Mouse (Mus musculus) layer of hippocampus, adult 2 months (tissue): Measurements from ENCODE around the gene Necab3. TPM values are rescaled to one million over a fixed set of nuclear protein-coding genes. Genes with fewer than 3 reads are reported as not detected.

Experiments used
- DNase-seq, 2 experiments: peaks; one replicate each; pipeline ENCODE4 v3.0.0; 2022; ENCODE audit warnings: low spot score in 2 of 2
- H3K27ac ChIP-seq: fragments of 200-600 bp; 2 replicates; pipeline ENCODE4 v1.8.1; 2022
- H3K4me3 ChIP-seq: fragments of 200-600 bp; 2 replicates; pipeline ENCODE4 v1.8.1; 2022; ENCODE audit warnings: mild to moderate bottlenecking
- CTCF ChIP-seq: fragments of 200-600 bp; conservative IDR thresholded peaks from 2 replicates; pipeline ENCODE4 v1.8.1; 2022; ENCODE audit warnings: antibody characterized with exemption, mild to moderate bottlenecking, moderate library complexity
- total RNA-seq, 2 experiments: library from RNA; stranded (reverse); gene quantifications; 2 replicates each; pipeline ENCODE4 v1.2.3; 2021

Gene Necab3
- total RNA-seq, 2 experiments from 2014 or later = 30.0 to 34.9 TPM

DNA sequence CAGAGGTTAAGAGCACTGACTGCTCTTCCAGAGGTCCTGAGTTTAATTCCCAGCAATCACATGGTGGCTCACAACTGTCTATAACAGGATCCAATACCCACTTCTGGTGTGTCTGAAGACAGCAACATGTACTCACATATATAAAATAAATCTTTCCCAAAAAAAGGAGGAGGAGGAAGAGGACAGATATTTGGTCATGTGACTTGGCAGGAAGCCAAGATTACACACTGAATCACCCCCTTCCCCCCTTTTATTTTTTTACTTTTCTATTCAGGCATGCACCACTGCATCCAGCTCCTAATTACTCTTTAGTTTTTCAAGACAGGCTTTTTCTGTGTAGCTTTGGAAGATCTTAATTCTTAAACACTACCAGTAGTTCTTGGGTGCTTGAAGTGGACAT lies 37.2 kb downstream of the Necab3 start:
- DNase-seq = no peak
- no peak overlapping the region for H3K27ac ChIP-seq
- H3K4me3 ChIP-seq = no peak overlapping the region
- TF ChIP-seq CTCF = no peak

DNA sequence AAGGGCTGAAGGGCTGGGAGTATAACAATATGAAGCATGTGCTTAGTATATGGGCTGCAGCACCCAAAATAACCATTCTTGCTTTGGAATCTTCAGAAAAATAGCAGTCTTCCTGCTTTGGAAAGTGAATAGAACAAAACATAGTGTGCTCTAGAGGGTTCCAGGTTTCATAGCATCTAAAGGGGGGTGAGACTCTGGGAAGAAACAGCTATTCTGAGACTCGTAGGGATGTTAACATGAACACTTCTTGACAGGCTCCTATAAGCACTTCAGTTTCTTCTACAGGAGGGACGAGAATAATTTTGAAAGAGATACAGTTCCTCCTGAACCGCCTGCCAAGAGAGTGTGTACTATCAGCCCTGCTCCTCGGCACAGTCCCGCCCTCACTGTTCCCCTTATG lies 41.3 kb downstream of the Necab3 start:
- H3K4me3 ChIP-seq = no peak overlapping the region
- TF ChIP-seq CTCF = no peak
- H3K27ac ChIP-seq = peak overlapping the region; percentile 44; the same call in 1 of the 2 replicates
- DNase-seq = no peak

- no peak for TF ChIP-seq CTCF
- peak overlapping the region; percentile 44; the same call in 1 of the 2 replicates for H3K27ac ChIP-seq
These were observed 41.7 kb downstream of the Necab3 start for GRCm38 (mm10) chr2:154516944-154517343.

GRCm38 (mm10) chr2:154510141-154510540 lies 48.5 kb downstream of the Necab3 start:
- no peak for DNase-seq
- Histone ChIP-seq H3K4me3 (no peak overlapping the region), H3K27ac (no peak overlapping the region)
- no peak for TF ChIP-seq CTCF

More at GRCm38 (mm10) chr2:154516944-154517343, 41.7 kb downstream of the Necab3 start:
- no peak overlapping the region for H3K4me3 ChIP-seq
- DNase-seq = no peak

- TF ChIP-seq CTCF = no peak
- H3K27ac ChIP-seq = peak overlapping the region; percentile 68
- DNase-seq = no peak
- H3K4me3 ChIP-seq = no peak overlapping the region
These were observed 50.2 kb downstream of the Necab3 start for GRCm38 (mm10) chr2:154508450-154508849.

DNA sequence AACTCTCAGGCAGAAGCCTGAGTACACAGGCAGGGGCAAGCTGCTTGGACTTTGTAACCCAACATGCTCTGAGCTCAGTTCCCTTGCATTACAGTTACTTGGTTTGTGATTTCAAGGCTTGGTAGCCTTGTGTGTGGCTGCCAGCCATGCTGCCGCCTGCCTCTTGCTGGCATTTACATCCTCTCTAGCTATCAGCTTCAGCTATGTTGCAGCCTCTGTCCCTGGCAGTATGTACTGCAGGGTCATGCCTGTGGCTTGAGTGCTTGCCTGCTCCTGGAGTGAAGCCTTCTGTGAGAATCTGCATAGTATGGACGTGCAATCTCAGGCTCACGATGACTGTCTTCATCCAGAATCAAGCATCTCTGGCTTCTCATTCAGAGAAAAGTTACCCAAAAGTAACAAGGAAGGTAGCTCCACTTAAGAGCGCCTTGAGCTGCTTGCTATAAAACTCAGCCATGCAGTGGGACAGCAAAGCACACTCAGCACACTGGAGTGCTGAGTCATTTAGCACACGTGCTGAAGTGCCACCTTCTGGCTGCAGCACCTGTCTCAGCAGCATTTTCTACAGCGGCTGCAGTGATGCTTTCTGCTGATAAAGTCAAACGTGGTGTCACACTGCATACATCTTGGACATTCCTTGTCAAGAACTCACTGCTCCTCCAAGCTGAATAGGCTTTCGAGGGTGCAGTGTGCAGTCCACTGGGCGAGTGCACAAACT lies 51.0 kb downstream of the Necab3 start:
- DNase-seq = peak in 1 of 2 experiments; percentile 14
- peak; percentile 50 for TF ChIP-seq CTCF
- peak overlapping the region; percentile 68 for H3K27ac ChIP-seq
- no peak overlapping the region for H3K4me3 ChIP-seq

DNA sequence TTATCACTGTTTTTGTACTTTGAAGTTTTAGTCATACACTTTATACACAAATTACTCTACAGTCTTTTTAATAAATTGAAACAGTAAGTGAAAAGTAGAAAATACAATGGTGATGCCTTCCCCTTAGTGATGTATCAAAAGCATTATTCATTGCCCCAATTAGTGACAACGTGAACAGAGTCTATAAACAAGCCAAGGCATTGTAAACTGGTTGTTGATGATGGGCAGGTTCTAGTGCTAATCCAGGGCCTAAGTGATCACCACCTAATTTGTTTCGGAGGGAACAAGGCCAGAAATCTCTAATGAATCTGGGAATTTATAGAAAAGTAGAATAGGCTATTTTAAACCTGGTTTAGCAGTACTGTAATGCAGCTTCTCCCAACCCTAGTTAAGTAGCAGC lies 51.6 kb downstream of the Necab3 start:
- DNase-seq = no peak
- Histone ChIP-seq H3K27ac (peak overlapping the region; percentile 68), H3K4me3 (no peak overlapping the region)
- TF ChIP-seq CTCF = no peak

- no peak overlapping the region for H3K27ac ChIP-seq
- no peak for TF ChIP-seq CTCF
- no peak overlapping the region for H3K4me3 ChIP-seq
- DNase-seq = no peak
These were observed 57.9 kb downstream of the Necab3 start for GRCm38 (mm10) chr2:154500758-154501157.

DNA sequence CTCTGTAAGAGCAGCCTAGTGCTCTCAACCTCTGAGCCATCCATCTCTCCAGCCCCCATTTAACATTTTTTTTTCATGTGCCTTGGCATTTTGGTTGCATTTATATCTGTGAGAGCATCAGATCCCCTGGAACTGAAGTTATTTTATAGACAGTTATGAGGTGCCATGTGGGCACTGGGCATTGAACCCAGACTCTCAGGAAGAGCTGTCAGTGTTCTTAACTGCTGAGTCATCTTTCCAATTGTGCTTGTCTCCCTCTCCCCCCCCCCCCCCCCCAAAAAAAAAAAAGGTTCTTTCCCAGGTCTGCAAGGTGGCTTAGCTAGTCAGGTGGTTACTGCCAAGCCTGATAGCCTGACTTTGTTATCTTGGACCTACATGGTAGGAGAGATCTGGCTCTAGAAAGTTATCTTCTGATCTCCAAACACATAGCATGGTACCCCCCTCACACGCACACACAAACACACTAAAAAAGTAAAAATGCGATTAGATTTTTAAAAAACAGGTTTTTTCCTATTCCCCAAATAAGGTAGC lies 58.9 kb downstream of the Necab3 start:
- no peak overlapping the region for H3K4me3 ChIP-seq
- TF ChIP-seq CTCF = no peak
- H3K27ac ChIP-seq = no peak overlapping the region
- no peak for DNase-seq

DNA sequence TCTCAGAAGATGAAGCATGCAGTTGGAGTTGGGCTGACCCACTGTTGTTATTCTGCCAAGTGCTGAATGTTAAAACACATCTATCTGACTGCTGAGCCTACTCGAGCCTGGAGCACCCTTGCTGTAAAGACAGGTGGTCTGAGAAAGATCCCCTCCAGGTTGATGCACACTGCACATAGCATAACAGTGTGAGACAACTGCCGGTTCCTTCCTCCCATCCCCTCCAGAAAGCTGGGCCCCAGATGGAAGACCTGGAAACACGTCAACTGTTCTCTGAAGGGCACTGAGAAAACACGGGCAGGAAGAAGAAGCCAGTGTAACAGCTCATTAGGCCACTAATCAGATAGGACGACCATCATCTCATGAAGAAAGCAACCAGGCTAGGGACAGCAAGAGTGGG lies 60.1 kb downstream of the Necab3 start:
- TF ChIP-seq CTCF = no peak
- H3K4me3 ChIP-seq = no peak overlapping the region
- H3K27ac ChIP-seq = peak overlapping the region; percentile 2; the same call in 1 of the 2 replicates
- DNase-seq = no peak

- DNase-seq = no peak
- Histone ChIP-seq H3K27ac (no peak overlapping the region), H3K4me3 (no peak overlapping the region)
- TF ChIP-seq CTCF = no peak
These were observed 63.7 kb downstream of the Necab3 start for GRCm38 (mm10) chr2:154495021-154495420.

Other genes starting within 250 kb of the Necab3 start
- gene Cdk5rap1, start 185.9 kb downstream of the Necab3 start, total RNA-seq = 10 to 100 TPM; 15.3 to 18.3 TPM
- gene Snta1, start 150.8 kb downstream of the Necab3 start, total RNA-seq = 10 to 100 TPM; 46.2 to 46.9 TPM
- gene Cbfa2t2, start 122.4 kb downstream of the Necab3 start, total RNA-seq = 10 to 100 TPM; 55.1 to 55.8 TPM
- 1 to 10 TPM in 1 of 2 experiments, not detected in 1; 1.4 TPM for gene 1700003F12Rik, start 11.8 kb downstream of the Necab3 start, total RNA-seq
- not detected for gene Actl10, start 7.1 kb downstream of the Necab3 start, total RNA-seq
- 1 to 10 TPM; 5.4 to 5.7 TPM for gene E2f1, start 11.0 kb upstream of the Necab3 start, total RNA-seq
- 10 to 100 TPM; 10.7 to 13.7 TPM for gene Pxmp4, start 44.8 kb upstream of the Necab3 start, total RNA-seq
- gene Zfp341, start 54.4 kb upstream of the Necab3 start, total RNA-seq = 10 to 100 TPM in 1 of 2 experiments, 1 to 10 TPM in 1; 9.1 to 10.8 TPM
- not detected for gene 4930519P11Rik, start 54.5 kb upstream of the Necab3 start, total RNA-seq
- 100 to 1,000 TPM; 206 to 215 TPM for gene Chmp4b, start 92.8 kb upstream of the Necab3 start, total RNA-seq
- gene Gm14214, start 211.1 kb upstream of the Necab3 start, total RNA-seq = not detected
- gene Raly, start 232.2 kb upstream of the Necab3 start, total RNA-seq = 10 to 100 TPM; 62.0 to 68.6 TPM
- not detected for gene a, start 232.5 kb upstream of the Necab3 start, total RNA-seq